ENCODE assay signal across 8 mouse cellular contexts in genomic region chr2:30042445-30042844, GRCm38 (mm10). TPM values are rescaled to one million over a fixed set of nuclear protein-coding genes. Genes with fewer than 3 reads are reported as not detected.
DNase-seq lines count a peak whose midpoint lies in the region; ATAC-seq lines count a peak whose summit lies in the region.

No protein-coding gene starts in this region.

- H3K4me2 ChIP-seq in neural tube, embryonic 15.5 days: no peak overlapping the region
- no peak overlapping the region for H3K4me2 ChIP-seq in kidney, embryonic 15.5 days

- peaks cover 21% of the 10 kb centered on the region for H3K36me3 ChIP-seq in neural tube, embryonic 15.5 days
- peaks cover 32% of the 10 kb centered on the region; the same call in 1 of the 2 replicates for H3K36me3 ChIP-seq in kidney, embryonic 15.5 days

- no peak for ATAC-seq in neural tube, embryonic 15.5 days (ENCODE audit: low FRiP score)
- ATAC-seq in kidney, embryonic 15.5 days (replicated peaks; ENCODE audit: low FRiP score): peak; percentile 55; the same call in 1 of the 2 replicates

- no peaks in the 10 kb centered on the region for H3K27me3 ChIP-seq in neural tube, embryonic 15.5 days (replicated peaks)
- no peaks in the 10 kb centered on the region for H3K27me3 ChIP-seq in kidney, embryonic 15.5 days

- H3K27ac ChIP-seq in neural tube, embryonic 15.5 days (replicated peaks): no peak overlapping the region
- 0 out of 2 replicates have a peak overlapping the region, but pooled peaks have one; percentile 42 for H3K27ac ChIP-seq in kidney, embryonic 15.5 days

- 7% methylated on average over 4 of the region's 4 CpGs for WGBS in neural tube, embryonic 15.5 days
- 6% methylated on average over 4 of the region's 4 CpGs for WGBS in kidney, embryonic 15.5 days

- H3K9me3 ChIP-seq in neural tube, embryonic 15.5 days (replicated peaks): no peaks in the 10 kb centered on the region
- H3K9me3 ChIP-seq in kidney, embryonic 15.5 days (replicated peaks): no peaks in the 10 kb centered on the region

- no peak overlapping the region for H3K9ac ChIP-seq in neural tube, embryonic 15.5 days (replicated peaks)
- no peak overlapping the region for H3K9ac ChIP-seq in kidney, embryonic 15.5 days

- DNase-seq in neural tube, embryonic 10.5 days (ENCODE audit: extremely low spot score, low spot score): peak; percentile 67
- peak; percentile 68 for DNase-seq in cerebellum, adult 9-10 months
- DNase-seq in frontal cortex, postnatal 36 days (ENCODE audit: low spot score in 2 of 2): peak; percentile 66 to 76
- DNase-seq in lung, adult 18-20 months: peak; percentile 71 to 80
- DNase-seq in retina, postnatal 7 days (ENCODE audit: low read depth, low spot score): peak; percentile 72
- peak; percentile 96 for DNase-seq in thymus, postnatal 4 days

- no peak overlapping the region for H3K4me3 ChIP-seq in neural tube, embryonic 15.5 days (replicated peaks)
- no peak overlapping the region for H3K4me3 ChIP-seq in kidney, embryonic 15.5 days (replicated peaks)

- peaks cover 10% of the 10 kb centered on the region for H3K4me1 ChIP-seq in neural tube, embryonic 15.5 days
- 0 out of 2 replicates have a peak, but pooled peaks cover 7% of the 10 kb centered on the region for H3K4me1 ChIP-seq in kidney, embryonic 15.5 days

RNA-seq across cellular contexts. Expression of gene Wdr34, which starts 6.2 kb away (rescaled TPM):
- polyA plus RNA-seq in neural tube, embryonic 15.5 days (2015; fragmentation: Nextera tagmentation; extraction: Ambion mirVana): 63.0 and 72.9 TPM in 2 replicates
- 34.8 and 40.7 TPM in 2 replicates for polyA plus RNA-seq in kidney, embryonic 15.5 days (2015; fragmentation: Nextera tagmentation; extraction: Ambion mirVana)

RNA-seq across cellular contexts. Expression of gene Set, which starts 14.7 kb away (rescaled TPM):
- 285 and 330 TPM in 2 replicates for polyA plus RNA-seq in neural tube, embryonic 15.5 days (2015; fragmentation: Nextera tagmentation; extraction: Ambion mirVana)
- 486 and 529 TPM in 2 replicates for polyA plus RNA-seq in kidney, embryonic 15.5 days (2015; fragmentation: Nextera tagmentation; extraction: Ambion mirVana)

RNA-seq across cellular contexts. Expression of gene Pkn3, which starts 35.0 kb away (rescaled TPM):
- polyA plus RNA-seq in neural tube, embryonic 15.5 days (2015; fragmentation: Nextera tagmentation; extraction: Ambion mirVana): 2.0 and 3.1 TPM in 2 replicates
- 11.5 and 13.2 TPM in 2 replicates for polyA plus RNA-seq in kidney, embryonic 15.5 days (2015; fragmentation: Nextera tagmentation; extraction: Ambion mirVana)

RNA-seq across cellular contexts. Expression of gene Zdhhc12, which starts 51.0 kb away (rescaled TPM):
- polyA plus RNA-seq in neural tube, embryonic 15.5 days (2015; fragmentation: Nextera tagmentation; extraction: Ambion mirVana): 31.6 and 33.6 TPM in 2 replicates
- polyA plus RNA-seq in kidney, embryonic 15.5 days (2015; fragmentation: Nextera tagmentation; extraction: Ambion mirVana): 35.2 and 37.7 TPM in 2 replicates
